Mouse (Mus musculus): ENCODE results near the gene Serpinb1c.

DNA sequence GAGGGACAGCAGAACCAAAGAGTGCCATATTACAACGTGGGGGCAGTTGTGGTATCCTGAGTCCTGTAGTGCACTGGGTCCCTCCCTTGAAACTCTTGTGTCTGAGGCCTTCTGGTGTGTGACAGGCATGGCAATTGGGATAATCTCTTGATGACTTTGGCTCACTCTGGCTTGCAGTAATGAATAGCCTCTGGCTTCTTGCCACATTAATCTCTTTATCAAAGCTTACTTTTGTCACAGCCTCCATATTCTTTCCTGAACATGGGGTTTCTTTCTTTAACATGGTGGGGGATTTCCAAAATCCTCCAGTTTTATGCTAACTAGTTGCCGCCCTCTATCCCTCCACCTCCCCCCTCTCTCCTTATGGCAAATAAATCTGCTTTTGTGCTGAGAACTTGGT, 44.9 kb downstream of the Serpinb1c start:
- TF ChIP-seq CTCF (IDR thresholded peaks at IDR 0.05; ENCODE audit: low read depth, low read length) (no peak), TAL1 (conservative IDR thresholded peaks at IDR 0.05; ENCODE audit: low read depth, low read length) (no peak), POLR2AphosphoS5 (IDR thresholded peaks at IDR 0.05; ENCODE audit: insufficient replicate concordance, low read depth, low read length) (no peak), GATA1 (IDR thresholded peaks at IDR 0.05; ENCODE audit: borderline replicate concordance, low read length) (no peak)
